Mouse (Mus musculus) layer of hippocampus, adult 2 months (tissue): ENCODE measurements around the gene Bicral. TPM values are rescaled to one million over a fixed set of nuclear protein-coding genes. Genes with fewer than 3 reads are reported as not detected.

Experiments
- DNase-seq, 2 experiments: peaks; one replicate each; pipeline ENCODE4 v3.0.0; 2022; ENCODE audit warnings: low spot score in 2 of 2
- H3K27ac ChIP-seq: fragments of 200-600 bp; 2 replicates; pipeline ENCODE4 v1.8.1; 2022
- H3K4me3 ChIP-seq: fragments of 200-600 bp; 2 replicates; pipeline ENCODE4 v1.8.1; 2022; ENCODE audit warnings: mild to moderate bottlenecking
- CTCF ChIP-seq: fragments of 200-600 bp; conservative IDR thresholded peaks from 2 replicates; pipeline ENCODE4 v1.8.1; 2022; ENCODE audit warnings: antibody characterized with exemption, mild to moderate bottlenecking, moderate library complexity
- long read RNA-seq, 2 experiments: library from polyadenylated mRNA; stranded (forward); transcript quantifications; one replicate each; pipeline ENCODE4 v2.0.0; 2021; ENCODE audit warnings: borderline mapping rate in 2 of 2
- total RNA-seq, 2 experiments: library from RNA; stranded (reverse); gene quantifications; 2 replicates each; pipeline ENCODE4 v1.2.3; 2021

Gene Bicral
- 10 to 100 TPM; 56.1 to 61.3 TPM for total RNA-seq
- long read RNA-seq, experiment 1, full-length matches to known transcripts = 1 of 23 reads
- long read RNA-seq, experiment 1, partial matches to known transcripts = 8 of 23 reads
- long read RNA-seq, experiment 1, other reads (novel, unspliced or antisense) = 14 of 23 reads
- long read RNA-seq, experiment 2, partial matches to known transcripts = 8 of 42 reads
- long read RNA-seq, experiment 2, other reads (novel, unspliced or antisense) = 34 of 42 reads

DNA sequence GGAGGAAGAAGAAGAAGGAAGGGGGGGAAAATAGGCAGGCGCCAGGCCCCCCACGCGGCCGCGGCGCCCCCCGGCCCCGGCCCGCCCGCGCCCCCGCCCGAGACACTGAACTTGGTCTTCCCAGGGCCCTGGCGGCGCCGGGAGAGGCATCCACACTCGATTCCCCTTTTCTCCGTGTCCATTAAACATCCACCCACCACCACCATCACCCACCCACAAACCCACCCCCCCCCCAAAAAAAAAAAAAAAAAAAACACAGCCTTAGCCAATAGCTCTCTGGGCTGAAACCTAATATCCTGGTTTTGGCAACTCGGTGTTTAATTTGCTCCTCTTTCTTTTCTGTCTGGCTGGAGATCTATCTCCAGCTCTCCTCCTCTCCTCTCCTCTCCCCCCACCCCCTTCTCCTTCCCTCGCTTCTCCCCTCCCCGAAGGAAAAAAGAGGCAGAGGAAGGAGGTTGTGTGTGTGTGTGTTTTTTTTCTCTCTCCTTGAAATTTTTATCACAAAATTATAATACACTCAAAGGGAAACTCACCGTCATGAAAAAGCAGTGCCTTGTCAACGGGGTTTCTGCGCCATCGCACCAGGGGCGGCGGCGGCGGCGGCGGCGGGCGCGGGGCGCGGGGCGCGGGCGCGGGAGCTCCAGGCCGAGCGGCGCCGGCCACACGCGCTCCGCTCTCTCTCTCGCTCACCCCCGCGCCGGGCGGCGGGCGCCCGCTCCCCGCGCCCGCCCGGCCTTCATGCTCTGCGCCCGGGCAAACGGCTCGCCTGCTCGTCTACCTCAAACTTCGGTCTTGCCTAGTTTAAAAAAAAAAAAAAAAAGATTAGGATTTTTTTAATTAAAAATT is at the start of gene Bicral:
Gene Bicral (minus strand): TSS at position 580 of the 846 bp plus-strand sequence.
- TF ChIP-seq CTCF = no peak
- peak; percentile 56 to 69 for DNase-seq
- H3K27ac ChIP-seq = peak within 1 kb of the TSS; percentile 100
- peak within 1 kb of the TSS; percentile 71 for H3K4me3 ChIP-seq

GRCm38 (mm10) chr17:46903876-46904490 is 45.7 kb upstream of the Bicral start:
- Histone ChIP-seq H3K4me3 (no peak overlapping the region), H3K27ac (no peak overlapping the region)
- DNase-seq = peak; percentile 72 to 81
- peak; percentile 94 for TF ChIP-seq CTCF

- no peak for TF ChIP-seq CTCF
- no peak overlapping the region for H3K4me3 ChIP-seq
- no peak overlapping the region for H3K27ac ChIP-seq
- DNase-seq = no peak
Observed at GRCm38 (mm10) chr17:46900941-46901340, 42.7 kb upstream of the Bicral start.

GRCm38 (mm10) chr17:46897221-46897950 is 39.1 kb upstream of the Bicral start:
- DNase-seq = no peak
- Histone ChIP-seq H3K27ac (no peak overlapping the region), H3K4me3 (no peak overlapping the region)
- no peak for TF ChIP-seq CTCF

- Histone ChIP-seq H3K4me3 (no peak overlapping the region), H3K27ac (no peak overlapping the region)
- no peak for DNase-seq
- no peak for TF ChIP-seq CTCF
Observed at GRCm38 (mm10) chr17:46895426-46895825, 37.1 kb upstream of the Bicral start.

- Histone ChIP-seq H3K27ac (peak overlapping the region; percentile 98), H3K4me3 (peak overlapping the region; percentile 66)
- peak in 1 of 2 experiments; percentile 39 for DNase-seq
- peak; percentile 29 for TF ChIP-seq CTCF
Observed at GRCm38 (mm10) chr17:46890843-46891594, 32.7 kb upstream of the Bicral start.

DNA sequence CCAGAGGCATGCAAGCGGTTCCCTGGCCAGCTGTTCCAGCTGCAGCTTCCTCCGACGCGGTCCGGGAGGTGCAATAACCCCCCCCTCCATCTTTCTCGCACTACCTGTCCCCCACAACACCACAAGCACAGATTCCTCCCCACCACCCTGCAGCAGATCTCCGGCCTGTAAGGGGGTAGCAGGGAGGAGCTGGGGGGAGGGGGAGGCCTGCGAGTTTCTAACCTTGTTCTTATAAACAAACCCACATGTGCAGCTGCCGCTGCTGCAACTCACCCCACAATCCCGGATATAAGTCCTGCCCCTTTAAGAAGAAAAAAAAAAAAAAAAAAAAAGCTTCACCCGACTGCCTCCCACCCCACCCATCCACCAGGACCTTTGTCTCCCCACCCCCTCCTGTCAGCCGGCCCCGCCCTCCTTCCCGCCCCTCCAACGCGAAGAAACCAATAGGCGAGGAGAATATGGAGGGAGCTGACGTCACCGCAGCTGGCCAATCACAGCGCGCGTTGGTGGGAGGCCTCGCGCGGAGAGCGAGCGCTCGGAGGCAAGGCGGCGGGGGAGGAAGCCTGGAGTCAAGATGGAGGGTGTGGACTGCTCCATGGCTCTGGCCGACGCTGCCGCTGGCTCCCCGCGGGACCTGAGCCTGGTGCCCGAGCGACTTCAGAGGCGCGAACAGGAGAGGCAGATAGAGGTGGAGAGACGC is 32.0 kb upstream of the Bicral start, which contains the start of gene Tbcc:
Gene Tbcc (plus strand): TSS at position 569 of the 700 bp plus-strand sequence.
- Histone ChIP-seq H3K4me3 (peak within 1 kb of the TSS; percentile 66), H3K27ac (peak within 1 kb of the TSS; percentile 99)
- no peak for TF ChIP-seq CTCF
- DNase-seq = peak; percentile 97

DNA sequence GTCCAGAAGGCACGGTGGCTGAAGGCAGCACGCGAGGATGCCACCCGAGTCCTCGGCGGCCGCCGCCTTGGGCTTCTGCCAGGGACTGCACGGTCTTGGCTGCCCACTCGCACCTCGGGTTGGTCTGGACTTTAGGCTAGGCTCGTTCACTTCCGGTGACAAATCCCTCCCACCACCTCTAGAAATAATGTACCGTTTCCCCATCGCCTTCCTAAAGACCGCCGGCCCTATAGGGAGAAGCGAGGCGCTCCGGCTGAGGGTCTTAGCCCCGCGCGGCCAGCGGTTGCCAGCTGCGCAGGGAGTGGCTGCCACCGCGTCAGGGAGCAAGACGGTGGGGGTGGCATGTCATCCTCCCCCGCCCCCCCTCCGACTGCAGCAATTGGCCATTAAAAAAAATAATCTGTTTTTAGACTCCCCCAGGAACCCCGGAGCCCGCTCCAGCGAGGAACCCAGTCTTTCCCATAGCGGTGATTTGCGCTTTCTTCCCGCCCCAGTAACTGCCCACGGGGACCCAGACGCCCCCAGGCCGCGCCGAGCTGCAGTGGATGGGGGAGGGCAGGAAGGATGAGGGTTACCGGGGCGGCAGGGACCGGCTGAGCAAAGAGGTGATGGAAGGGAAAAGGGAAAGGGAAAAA is 31.3 kb upstream of the Bicral start:
- DNase-seq = peak; percentile 62 to 68
- peak; percentile 7; the same call in 1 of the 2 replicates for TF ChIP-seq CTCF
- H3K27ac ChIP-seq = peak overlapping the region; percentile 99
- H3K4me3 ChIP-seq = peak overlapping the region; percentile 66

GRCm38 (mm10) chr17:46888511-46889212 is 30.4 kb upstream of the Bicral start:
- H3K4me3 ChIP-seq = peak overlapping the region; percentile 66
- peak; percentile 59 to 61 for DNase-seq
- H3K27ac ChIP-seq = peak overlapping the region; percentile 99
- TF ChIP-seq CTCF = peak; percentile 86

- Histone ChIP-seq H3K27ac (no peak overlapping the region), H3K4me3 (no peak overlapping the region; the same call in 1 of the 2 replicates)
- TF ChIP-seq CTCF = no peak
- DNase-seq = no peak
Observed at GRCm38 (mm10) chr17:46885910-46886643, 27.8 kb upstream of the Bicral start.
